Mouse (Mus musculus) ES-Bruce4 (cell line): ENCODE data around the gene Mroh2a.

Experiments used
- CTCF ChIP-seq: IDR thresholded peaks from one replicate; pipeline ENCODE4 v1.8.1; 2011; ENCODE audit warnings: low read depth, low read length
- POLR2A ChIP-seq: IDR thresholded peaks from one replicate; pipeline ENCODE4 v1.8.1; 2011; ENCODE audit warnings: low read length; ENCODE audit not compliant: insufficient read depth

GRCm38 (mm10) chr1:88302057-88302740 lies 75.4 kb downstream of the Mroh2a start:
- TF ChIP-seq CTCF (no peak), POLR2A (no peak)
